Mouse (Mus musculus): ENCODE results near the gene Itgb7. TPM values are rescaled to one million over a fixed set of nuclear protein-coding genes. Genes with fewer than 3 reads are reported as not detected.

Gene Itgb7
- total RNA-seq, 4 experiments from 2014 or later, result 0.97 to 3.3 (median 1.7) TPM

GRCm38 (mm10) chr15:102249251-102249691 lies 17.5 kb upstream of the Itgb7 start:
- DNase-seq (ENCODE audit: low spot score in 2 of 2), result no peak

DNA sequence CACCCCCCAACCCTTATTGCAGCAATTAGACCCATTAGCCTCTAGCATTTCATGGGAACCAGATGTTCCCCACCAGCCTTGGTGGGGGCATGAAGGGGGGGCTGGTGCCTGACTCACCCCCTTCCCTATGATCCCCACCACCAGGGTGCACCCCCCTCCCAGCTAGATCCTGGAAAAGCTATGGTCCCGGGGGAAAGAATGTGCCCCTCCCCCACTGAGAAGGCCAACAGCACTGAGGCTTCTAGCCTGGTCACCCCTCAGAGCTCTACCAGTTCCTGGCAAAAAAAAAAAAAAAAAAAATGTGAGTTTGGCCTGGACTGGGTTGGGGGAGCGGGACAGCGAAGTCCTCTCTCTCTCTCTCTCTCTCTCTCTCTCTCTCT lies 17.1 kb upstream of the Itgb7 start:
- DNase-seq (ENCODE audit: low spot score in 2 of 2), result no peak

DNA sequence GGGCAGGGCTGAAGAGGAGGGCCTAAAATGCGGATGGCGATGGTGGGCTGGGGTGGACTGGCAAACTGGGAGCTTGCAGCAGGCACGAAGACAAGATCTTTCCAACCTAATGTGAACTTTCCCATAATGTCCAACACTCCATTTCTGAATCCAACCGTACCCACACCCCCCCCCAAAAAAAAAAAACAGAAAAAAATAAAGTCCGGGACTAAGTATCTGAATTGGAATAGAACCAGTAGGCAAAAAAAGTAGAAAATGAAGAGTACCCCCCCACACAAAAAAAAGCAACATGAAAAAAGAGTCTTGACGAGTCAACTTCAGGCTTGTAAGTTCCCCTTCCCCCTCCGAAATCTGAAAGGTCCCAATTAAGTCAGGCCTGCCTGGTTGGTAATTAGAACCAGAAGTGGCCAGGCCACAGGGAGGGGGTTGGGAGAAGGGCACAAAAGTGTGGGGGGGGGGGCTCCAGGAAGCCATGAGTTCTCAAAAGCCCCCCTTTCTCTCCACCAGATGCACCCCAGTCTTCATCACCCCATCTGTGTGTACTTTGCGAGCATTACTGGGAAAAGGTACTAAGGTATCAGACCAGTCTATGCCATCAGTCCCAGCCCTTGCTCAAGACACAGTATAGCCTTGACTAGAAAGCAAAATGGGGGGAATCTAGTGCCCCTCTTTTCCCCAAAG lies 16.5 kb upstream of the Itgb7 start:
- DNase-seq (ENCODE audit: low spot score in 2 of 2), result no peak

DNA sequence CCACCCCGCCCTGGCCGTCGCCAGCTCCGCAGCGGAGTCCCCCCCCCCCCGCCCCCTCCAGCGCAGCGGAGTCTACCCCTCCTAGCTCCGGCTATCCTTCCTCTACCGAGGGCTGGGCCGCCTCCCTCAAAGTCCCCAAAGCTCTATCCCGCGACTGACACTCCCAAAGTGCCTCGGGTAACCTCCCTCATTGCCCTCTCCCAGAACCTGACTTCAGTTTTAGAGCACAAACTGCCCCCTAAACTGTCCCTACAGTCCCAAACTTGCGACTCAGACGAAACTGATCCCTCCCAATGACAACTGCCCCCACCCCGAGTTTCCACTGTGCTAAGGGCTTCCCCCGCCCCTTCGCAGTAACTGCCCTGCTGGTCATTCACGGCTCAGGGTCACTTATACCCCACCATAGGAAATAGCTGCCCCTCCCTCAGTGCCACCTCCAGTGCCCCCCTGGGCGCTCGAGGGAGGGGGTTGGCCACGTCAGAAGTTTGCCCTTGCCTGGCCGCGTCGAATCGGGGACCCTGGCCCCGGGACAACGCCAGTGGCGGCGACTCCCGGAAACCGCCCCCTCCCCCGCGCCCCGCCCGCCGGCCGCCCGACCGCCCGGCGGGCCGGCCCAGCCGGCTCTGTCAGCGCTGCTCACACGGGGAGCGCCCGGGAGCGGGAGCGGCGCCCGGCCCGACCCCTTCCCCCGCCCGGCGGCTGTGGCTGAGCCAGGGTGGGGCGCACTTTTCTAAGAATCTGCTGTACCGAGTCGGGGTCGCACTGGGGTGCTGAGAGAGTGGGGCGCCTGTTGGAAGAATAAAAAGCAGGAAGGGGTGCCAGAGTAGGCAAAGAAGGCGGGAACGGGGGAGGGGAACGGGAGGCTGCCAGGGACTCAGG lies 15.7 kb upstream of the Itgb7 start:
- peak; percentile 43 to 48 for DNase-seq (ENCODE audit: low spot score in 2 of 2)

GRCm38 (mm10) chr15:102246866-102247251 lies 15.1 kb upstream of the Itgb7 start:
- DNase-seq (ENCODE audit: low spot score in 2 of 2), result peak; percentile 85 to 86

DNA sequence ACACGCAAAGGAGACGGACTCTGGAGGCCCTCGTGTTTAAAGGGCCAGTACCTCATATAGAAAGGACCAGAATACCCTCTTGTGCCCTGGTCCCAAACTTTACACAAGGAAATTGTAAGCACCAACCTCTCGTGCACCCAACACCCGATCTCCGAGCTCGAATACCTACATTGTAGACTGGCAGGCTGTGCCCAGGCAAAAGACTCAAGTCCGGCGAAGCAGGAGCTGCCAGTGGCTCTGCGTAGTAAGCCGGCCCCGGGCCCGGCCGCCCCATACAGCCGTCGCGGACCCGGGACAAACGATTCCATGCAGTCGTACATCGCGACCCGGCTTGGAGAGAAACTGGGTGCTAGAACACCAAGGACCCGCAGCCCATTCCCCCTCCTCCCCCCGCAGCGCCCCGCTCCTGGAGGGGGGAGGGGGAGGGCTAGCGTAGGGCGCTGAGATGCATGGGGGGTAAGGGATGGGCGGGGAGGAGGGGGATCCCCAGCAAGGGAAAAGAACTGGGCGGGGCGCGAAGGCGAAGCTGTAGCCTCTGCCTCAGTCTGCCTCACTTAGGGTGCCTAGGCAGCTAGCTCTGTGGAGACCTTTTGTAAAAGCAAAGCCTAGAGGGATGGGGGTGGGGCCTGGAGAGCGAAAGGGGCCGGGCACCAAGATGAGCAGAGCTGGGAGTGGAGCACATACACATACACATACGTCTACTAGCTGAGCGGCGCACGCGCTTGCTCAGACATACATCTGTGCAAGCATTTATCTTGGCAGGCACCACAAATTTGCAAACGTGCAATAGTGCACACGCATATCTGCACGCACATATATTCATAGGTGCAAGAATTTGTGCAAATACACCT lies 14.4 kb upstream of the Itgb7 start:
- peak; percentile 72 to 80 for DNase-seq (ENCODE audit: low spot score in 2 of 2)

DNA sequence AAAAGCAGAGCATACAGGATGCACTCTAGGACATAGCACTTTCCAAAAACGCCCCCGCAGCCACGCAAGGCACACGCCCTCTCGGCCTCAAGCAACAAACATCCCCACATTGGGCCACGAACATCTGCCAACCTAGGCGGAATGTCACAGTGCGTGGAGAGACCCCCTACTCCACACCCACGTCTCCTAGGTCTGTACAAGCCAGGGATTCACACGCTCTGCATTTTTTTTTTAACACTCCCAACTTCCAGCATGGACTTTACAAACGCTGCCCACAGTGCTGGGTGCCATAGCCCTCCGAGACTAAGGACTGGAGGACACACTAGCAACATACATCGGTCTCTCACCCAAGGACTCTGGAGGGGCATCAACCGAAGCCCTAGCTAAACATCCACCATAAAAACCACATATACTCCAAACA lies 13.7 kb upstream of the Itgb7 start:
- no peak for DNase-seq (ENCODE audit: low spot score in 2 of 2)

GRCm38 (mm10) chr15:102244306-102245191 lies 12.8 kb upstream of the Itgb7 start:
- no peak for DNase-seq (ENCODE audit: low spot score in 2 of 2)

- no peak for DNase-seq (ENCODE audit: low spot score in 2 of 2)
Observed at GRCm38 (mm10) chr15:102243229-102244190, 11.8 kb upstream of the Itgb7 start.

- DNase-seq (ENCODE audit: low spot score in 2 of 2), result no peak
Observed at GRCm38 (mm10) chr15:102242404-102243228, 10.9 kb upstream of the Itgb7 start.

- no peak for DNase-seq (ENCODE audit: low spot score in 2 of 2)
Observed at GRCm38 (mm10) chr15:102240607-102241006, 8.9 kb upstream of the Itgb7 start.

DNA sequence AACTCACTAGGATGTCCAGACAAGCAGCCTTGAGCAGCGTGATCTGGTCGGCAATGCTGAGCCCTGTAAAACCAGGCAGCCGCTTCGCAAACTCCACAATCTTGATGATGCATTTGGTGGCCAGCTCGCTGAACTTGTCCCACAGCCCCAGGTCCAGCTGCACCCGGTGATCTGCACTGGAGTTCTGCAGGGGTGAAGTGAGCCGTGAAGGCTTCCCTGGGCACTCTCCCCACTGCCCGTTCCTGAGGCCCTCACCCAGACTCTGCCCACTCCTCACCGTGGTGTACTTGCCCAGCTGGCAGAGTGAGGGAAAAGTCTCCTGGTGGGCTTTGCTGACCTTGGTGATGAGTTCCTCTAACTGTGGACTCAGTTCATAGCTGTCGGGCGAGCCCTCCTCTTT lies 8.1 kb upstream of the Itgb7 start:
- DNase-seq (ENCODE audit: low spot score in 2 of 2), result no peak

- DNase-seq (ENCODE audit: low spot score in 2 of 2), result peak; percentile 57 to 78
Observed at GRCm38 (mm10) chr15:102239260-102239590, 7.5 kb upstream of the Itgb7 start.

DNA sequence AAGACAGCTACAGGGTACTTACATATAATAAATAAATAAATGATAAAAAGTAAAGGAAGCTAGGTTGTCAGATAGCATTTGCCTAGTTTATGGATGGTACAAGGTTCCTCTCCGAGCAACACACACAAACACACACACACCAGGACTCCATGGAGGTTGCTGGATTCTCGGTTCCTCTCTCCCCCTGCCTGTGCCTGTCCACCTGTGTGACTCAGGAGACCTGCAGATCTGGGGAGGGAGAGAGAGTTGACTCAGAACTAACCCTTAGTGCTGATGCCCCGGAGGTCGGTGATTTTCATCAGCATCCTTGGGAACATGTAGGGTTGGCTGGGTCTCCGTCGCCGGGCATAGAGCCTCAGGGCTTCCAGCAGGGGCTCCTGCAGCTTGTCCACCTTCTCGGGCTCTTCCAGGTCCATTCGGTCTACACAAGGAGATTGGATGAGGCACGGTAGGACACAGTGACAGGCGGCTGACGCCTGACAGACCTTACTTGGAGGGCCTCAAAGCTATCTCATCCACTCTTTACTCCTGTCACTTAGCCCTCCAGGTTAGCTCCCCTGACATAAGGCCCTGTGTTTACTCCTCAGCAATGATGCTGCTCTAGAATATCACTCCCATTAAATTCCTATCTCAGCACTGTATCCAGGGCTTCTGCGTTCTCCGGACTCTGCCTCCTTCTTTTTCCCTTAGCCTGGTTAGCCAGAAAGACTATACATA lies 7.0 kb upstream of the Itgb7 start:
- no peak for DNase-seq (ENCODE audit: low spot score in 2 of 2)

DNA sequence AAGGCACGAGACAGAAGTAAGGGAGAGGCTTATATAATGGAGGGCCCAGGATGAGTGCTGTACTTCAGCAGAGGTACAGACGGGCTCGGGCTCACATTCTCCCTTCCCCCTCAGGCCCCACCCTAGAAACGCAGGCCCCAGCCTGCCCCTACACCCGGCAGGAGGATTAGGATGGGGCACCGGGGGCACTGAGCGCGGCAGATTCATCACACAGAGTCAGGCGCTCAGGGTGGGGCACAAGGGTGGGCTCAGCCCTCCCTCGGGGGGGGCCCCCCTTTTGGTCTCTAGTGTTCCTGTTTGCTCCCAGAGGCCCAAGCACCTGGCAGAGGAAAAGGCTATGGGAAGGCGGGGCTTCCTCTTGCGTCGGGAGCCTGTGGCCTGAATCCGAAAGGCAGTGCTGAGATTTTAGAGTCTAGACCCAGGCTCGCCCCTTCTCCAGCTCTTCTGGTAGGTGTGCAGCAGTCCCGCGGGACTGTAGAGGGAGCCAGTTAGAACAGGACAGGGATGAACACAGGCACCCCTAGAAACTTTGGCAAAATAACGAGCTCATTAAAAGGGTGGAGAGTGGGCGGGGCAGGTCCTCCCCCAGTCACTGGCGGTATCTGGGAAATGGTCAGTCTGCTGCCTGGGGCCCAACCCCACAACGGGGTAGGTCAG lies 3.8 kb upstream of the Itgb7 start:
- DNase-seq (ENCODE audit: low spot score in 2 of 2), result no peak

DNA sequence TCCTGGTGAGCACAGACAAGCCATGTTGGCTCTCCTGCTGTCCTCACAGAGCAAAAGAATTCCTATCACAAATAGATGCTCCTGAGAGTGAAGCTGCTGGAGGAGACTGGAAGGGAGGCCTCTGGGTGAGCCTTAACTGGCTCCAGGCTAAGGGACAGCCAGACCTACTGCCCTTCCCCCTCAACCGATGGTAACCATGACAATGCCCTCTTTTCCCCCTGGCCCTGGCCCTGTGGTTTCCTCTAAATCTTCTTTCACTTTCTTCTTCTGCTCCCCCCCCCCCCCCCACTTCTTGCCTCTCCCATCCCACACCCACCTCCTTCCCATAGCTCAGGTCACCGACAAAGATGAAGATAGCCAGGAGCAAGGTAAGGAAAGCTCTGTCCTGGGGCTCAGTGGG lies 2.2 kb upstream of the Itgb7 start:
- DNase-seq (ENCODE audit: low spot score in 2 of 2), result no peak

GRCm38 (mm10) chr15:102232764-102233163 lies 1.0 kb upstream of the Itgb7 start:
- no peak for DNase-seq (ENCODE audit: low spot score in 2 of 2)

Measured in layer of hippocampus, adult 8-10 months (tissue).